Mouse (Mus musculus) forebrain, postnatal 0 days (tissue): Measurements from ENCODE around the gene Wsb2. TPM values are rescaled to one million over a fixed set of nuclear protein-coding genes. Genes with fewer than 3 reads are reported as not detected.
A peak's percentile ranks its signal among the peaks of the same experiment; 100 is the strongest.
"Not testable (repeated sequence)": the region's sequence is repeated elsewhere in the genome, so short reads cannot be mapped to it uniquely, and the experiment has no call there.

Experiments used
- ATAC-seq: fragments of 200-750 bp; cut with Nextera tagmentation; 2 replicates; pipeline ENCODE4 v1.8.0; 2017; ENCODE audit warnings: mild to moderate bottlenecking, moderate library complexity
- DNase-seq: peaks from one replicate; pipeline ENCODE4 v3.0.0-alpha.2; 2015
- H3K27ac ChIP-seq: fragments of 300-500 bp; sonication (generic); 2 replicates; pipeline ENCODE4 v1.5.1; 2014; ENCODE audit warnings: low read depth, mild to moderate bottlenecking, antibody characterized with exemption, low read length, moderate library complexity, mixed read lengths
- H3K27me3 ChIP-seq: fragments of 300-500 bp; sonication (generic); 2 replicates; pipeline ENCODE4 v1.6.1; 2014; ENCODE audit warnings: mild to moderate bottlenecking, low read length, mixed read lengths; ENCODE audit not compliant: insufficient read depth
- H3K36me3 ChIP-seq: fragments of 300-500 bp; sonication (generic); 2 replicates; pipeline ENCODE4 v1.6.1; 2014; ENCODE audit warnings: mild to moderate bottlenecking, moderate library complexity; ENCODE audit not compliant: insufficient read depth
- H3K4me1 ChIP-seq: fragments of 300-500 bp; sonication (generic); 2 replicates; pipeline ENCODE4 v1.6.1; 2014; ENCODE audit warnings: antibody characterized with exemption; ENCODE audit not compliant: insufficient read depth
- H3K4me2 ChIP-seq: fragments of 300-500 bp; sonication (generic); 2 replicates; pipeline ENCODE4 v1.6.1; 2014; ENCODE audit warnings: low read depth, mild to moderate bottlenecking, moderate library complexity
- H3K4me3 ChIP-seq: fragments of 300-500 bp; sonication (generic); 2 replicates; pipeline ENCODE4 v1.5.1; 2014; ENCODE audit warnings: low read depth, low read length, mixed read lengths
- H3K9ac ChIP-seq: fragments of 300-500 bp; sonication (generic); 2 replicates; pipeline ENCODE4 v1.6.1; 2014; ENCODE audit warnings: mild to moderate bottlenecking
- H3K9me3 ChIP-seq: fragments of 300-500 bp; sonication (generic); 2 replicates; pipeline ENCODE4 v1.6.1; 2016; ENCODE audit warnings: low read length
- CTCF ChIP-seq: sonication (generic); IDR thresholded peaks from 2 replicates; pipeline ENCODE4 v1.5.1; 2016; ENCODE audit warnings: antibody characterized with exemption, control low read depth, low read depth
- WGBS: fragments of 180-500 bp; shearing (Covaris S2); extraction: QIAGEN DNeasy Blood & Tissue Kit; methylation state at CpG from one replicate; pipeline ENCODE4 v1.1.7; 2014; 5-methylcytosine and 5-hydroxymethylcytosine counted together
- polyA plus RNA-seq: library from polyadenylated mRNA; unstranded; fragments of >200 nt; fragmentation: Nextera tagmentation; extraction: Ambion mirVana; gene quantifications from 2 replicates; pipeline ENCODE4 v1.2.1, GENCODE M21; 2015
- total RNA-seq: library from RNA; depleted of rRNA; stranded (reverse); fragments of >200 nt; gene quantifications from 2 replicates; pipeline ENCODE4 v1.2.3, GENCODE M21; 2014

The Wsb2 gene
- total and polyA plus RNA-seq, 2 experiments from 2014 or later = 318 to 327 TPM

DNA sequence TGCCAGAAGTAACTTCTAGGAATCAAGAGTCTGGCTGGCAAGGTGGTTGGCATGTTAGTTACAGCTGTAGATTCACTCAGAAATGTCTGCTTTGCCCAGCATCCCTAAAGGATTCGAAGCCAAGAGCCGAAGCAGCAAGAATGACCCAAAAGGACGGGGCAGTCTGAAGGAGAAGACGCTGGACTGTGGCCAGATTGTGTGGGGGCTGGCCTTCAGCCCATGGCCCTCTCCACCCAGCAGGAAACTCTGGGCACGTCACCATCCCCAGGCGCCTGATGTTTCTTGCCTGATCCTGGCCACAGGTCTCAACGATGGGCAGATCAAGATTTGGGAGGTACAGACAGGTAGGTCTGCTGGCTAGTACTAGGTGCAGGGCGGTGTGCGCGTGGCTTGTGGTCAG is 13.5 kb downstream of the Wsb2 start:
- 73% methylated on average over 10 of the region's 10 CpGs for WGBS
- no peak for TF ChIP-seq CTCF
- no peak for ATAC-seq

DNA sequence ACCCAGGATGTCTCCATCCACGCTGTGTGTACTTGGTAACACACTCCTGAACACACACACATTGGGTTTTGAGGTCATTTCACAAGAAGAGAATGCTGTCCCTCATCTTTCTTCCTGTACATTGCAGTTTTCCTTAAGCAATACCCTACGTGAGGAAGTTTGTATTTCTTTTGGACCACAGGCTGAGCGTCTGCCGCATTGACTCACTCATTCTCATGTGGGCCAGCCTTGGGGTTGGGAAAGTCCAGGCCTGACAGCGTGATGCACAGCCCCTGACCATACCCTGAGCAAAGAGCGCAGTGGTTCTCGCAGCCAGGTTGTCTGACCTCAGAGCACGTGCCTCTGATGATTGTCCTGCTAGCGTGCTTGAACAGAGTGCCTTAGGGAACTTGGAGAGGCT is 16.3 kb downstream of the Wsb2 start:
- Histone ChIP-seq H3K9me3 (no peaks in the 10 kb centered on the region), H3K4me3 (no peak overlapping the region), H3K36me3 (peaks cover 92% of the 10 kb centered on the region), H3K4me1 (no peaks in the 10 kb centered on the region), H3K27me3 (no peaks in the 10 kb centered on the region), H3K27ac (no peak overlapping the region), H3K4me2 (no peak overlapping the region), H3K9ac (no peak overlapping the region)
- DNase-seq = no peak
- WGBS = 96% methylated on average over 9 of the region's 9 CpGs
- no peak for ATAC-seq
- TF ChIP-seq CTCF = no peak

More for the DNA sequence above, 13.5 kb downstream of the Wsb2 start:
- Histone ChIP-seq H3K27me3 (no peaks in the 10 kb centered on the region), H3K36me3 (peaks cover 83% of the 10 kb centered on the region), H3K9ac (no peak overlapping the region), H3K27ac (no peak overlapping the region), H3K4me2 (no peak overlapping the region), H3K4me1 (no peaks in the 10 kb centered on the region), H3K4me3 (no peak overlapping the region), H3K9me3 (no peaks in the 10 kb centered on the region)
- no peak for DNase-seq

DNA sequence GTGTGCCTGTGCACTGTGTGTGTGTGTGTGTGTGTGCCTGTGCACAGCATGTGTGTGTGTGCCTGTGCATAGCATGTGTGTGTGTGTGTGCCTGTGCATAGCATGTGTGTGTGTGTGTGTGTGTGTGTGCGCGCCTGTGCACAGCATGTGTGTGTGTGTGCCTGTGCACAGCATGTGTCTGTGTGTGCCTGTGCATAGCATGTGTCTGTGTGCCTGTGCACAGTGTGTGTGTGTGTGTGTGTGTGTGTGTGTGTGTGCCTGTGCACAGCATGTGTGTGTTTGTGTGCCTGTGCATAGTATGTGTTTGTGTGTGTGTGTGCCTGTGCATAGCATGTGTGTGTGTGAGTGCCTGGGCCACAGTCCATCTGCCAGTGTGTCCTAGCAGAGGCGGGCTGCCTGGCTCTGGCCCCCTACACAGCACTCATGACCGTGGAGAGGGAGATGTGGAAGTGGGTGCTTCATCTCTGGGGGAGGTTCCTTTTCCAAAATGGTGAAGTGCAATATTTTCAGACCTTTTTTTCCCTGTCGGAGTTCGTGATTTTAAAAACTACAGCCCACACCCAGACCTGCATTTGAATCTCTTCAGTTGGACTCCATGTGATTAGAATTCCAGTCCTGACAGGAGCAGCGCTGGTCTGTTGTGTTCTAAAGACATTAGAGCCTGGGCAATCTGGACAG is 17.4 kb downstream of the Wsb2 start:
- peaks cover 91% of the 10 kb centered on the region for H3K36me3 ChIP-seq
- DNase-seq = no peak
- H3K27ac ChIP-seq = no peak overlapping the region
- no peak overlapping the region for H3K4me3 ChIP-seq
- H3K9me3 ChIP-seq = no peaks in the 10 kb centered on the region
- no peak overlapping the region for H3K9ac ChIP-seq
- WGBS = 84% methylated on average over 7 of the region's 7 CpGs
- no peak overlapping the region for H3K4me2 ChIP-seq
- TF ChIP-seq CTCF = no peak
- no peaks in the 10 kb centered on the region for H3K27me3 ChIP-seq
- ATAC-seq = no peak
- no peaks in the 10 kb centered on the region for H3K4me1 ChIP-seq

DNA sequence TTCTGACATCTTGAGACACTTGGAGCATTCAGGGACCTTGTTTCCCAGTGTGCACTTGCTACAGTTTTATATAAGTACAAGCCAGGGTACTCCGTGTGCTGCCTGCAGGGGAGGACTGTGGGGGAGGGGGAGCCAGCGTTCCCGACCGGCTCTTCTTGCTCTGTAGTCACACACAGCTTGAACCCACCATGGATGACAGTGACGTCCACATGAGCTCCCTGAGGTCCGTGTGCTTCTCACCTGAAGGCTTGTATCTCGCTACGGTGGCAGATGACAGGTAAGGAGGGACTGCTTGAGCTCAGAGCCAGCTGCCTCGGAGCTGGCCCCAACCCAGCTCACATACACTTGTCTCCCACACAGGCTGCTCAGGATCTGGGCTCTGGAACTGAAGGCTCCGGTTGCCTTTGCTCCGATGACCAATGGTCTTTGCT is 19.2 kb downstream of the Wsb2 start:
- WGBS = 78% methylated on average over 11 of the region's 11 CpGs
- no peak overlapping the region for H3K4me2 ChIP-seq
- DNase-seq (no peak), ATAC-seq (no peak)
- H3K9me3 ChIP-seq = no peaks in the 10 kb centered on the region
- peaks cover 90% of the 10 kb centered on the region for H3K36me3 ChIP-seq
- no peak for TF ChIP-seq CTCF
- no peaks in the 10 kb centered on the region for H3K27me3 ChIP-seq
- H3K4me1 ChIP-seq = no peaks in the 10 kb centered on the region
- H3K4me3 ChIP-seq = no peak overlapping the region
- no peak overlapping the region for H3K27ac ChIP-seq
- no peak overlapping the region for H3K9ac ChIP-seq

DNA sequence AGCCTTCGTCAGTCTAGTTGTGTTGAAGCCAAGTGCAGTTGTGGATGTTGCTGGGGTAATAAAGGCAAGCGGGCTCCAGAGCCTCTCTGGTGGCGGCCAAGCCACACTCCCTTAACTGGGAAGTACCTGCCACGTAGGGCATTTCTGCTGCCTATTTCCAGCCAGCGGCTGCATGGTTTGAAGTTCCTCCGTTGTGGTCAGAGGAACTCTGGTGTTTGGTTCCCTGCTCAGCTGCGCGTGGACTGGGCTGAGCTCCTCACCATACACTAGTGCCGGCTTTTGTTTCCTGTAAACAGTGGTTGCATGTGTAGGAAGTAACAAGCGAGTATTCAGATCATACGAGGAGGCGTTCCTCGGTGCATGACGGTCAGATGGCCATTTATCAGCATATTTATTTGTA is 20.6 kb downstream of the Wsb2 start:
- peaks cover 89% of the 10 kb centered on the region for H3K36me3 ChIP-seq
- not testable (repeated sequence) for H3K9me3 ChIP-seq, DNase-seq, H3K4me1 ChIP-seq, H3K4me2 ChIP-seq, H3K9ac ChIP-seq, ATAC-seq, H3K27ac ChIP-seq, H3K4me3 ChIP-seq, H3K27me3 ChIP-seq
- 95% methylated on average over 14 of the region's 14 CpGs for whole genome bisulfite sequencing

DNA sequence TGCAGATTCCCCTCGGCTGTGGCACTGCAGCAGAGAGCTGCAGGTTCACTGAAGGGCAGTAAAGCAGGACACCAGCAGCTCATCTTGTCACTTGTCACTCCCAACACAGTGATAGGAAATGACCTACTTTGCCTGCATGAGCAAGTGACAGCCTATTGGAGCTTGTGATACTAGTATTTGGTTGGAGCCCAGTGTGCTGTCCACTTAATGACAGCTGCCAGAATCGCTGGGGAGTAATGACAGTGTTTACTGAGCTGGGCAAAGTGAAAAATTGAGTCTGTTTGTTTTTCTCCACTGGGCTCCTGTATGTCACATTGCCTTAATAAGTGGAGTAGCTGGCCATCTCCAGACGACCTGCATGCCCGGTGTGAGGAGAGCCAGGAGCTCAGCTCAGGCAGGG is 23.1 kb downstream of the Wsb2 start:
- Histone ChIP-seq H3K9ac (no peak overlapping the region), H3K27ac (no peak overlapping the region), H3K4me1 (no peaks in the 10 kb centered on the region), H3K9me3 (no peaks in the 10 kb centered on the region), H3K4me3 (no peak overlapping the region), H3K27me3 (no peaks in the 10 kb centered on the region), H3K4me2 (no peak overlapping the region), H3K36me3 (peaks cover 93% of the 10 kb centered on the region)
- ATAC-seq (no peak), DNase-seq (no peak)
- no peak for TF ChIP-seq CTCF
- WGBS = 82% methylated on average over 4 of the region's 4 CpGs

DNA sequence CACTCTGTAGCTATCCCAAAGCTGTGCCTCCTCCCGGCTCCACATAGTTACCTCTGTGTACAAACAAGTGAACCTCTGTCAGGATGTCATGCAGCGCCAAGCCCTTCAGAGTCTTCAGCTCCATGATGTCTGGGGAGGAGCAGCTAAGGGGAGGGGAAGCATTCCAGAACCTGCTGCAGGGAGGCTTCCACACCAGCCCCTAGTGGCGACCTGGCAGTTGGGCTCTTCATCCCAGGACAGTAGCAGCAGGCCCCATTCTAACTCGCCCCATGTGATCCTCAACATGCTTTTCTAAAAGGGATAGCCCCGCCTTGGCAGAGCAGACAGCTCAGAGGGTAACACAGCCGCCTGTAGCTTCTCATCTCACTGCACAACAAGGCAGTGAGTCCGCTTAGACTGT is 24.7 kb downstream of the Wsb2 start:
- Histone ChIP-seq H3K4me3 (no peak overlapping the region), H3K9me3 (no peaks in the 10 kb centered on the region), H3K36me3 (peaks cover 84% of the 10 kb centered on the region), H3K27ac (no peak overlapping the region), H3K4me2 (no peak overlapping the region), H3K9ac (no peak overlapping the region), H3K27me3 (no peaks in the 10 kb centered on the region), H3K4me1 (no peaks in the 10 kb centered on the region)
- 82% methylated on average over 7 of the region's 7 CpGs for WGBS
- ATAC-seq (no peak), DNase-seq (no peak)
- peak; percentile 16; the same call in 1 of the 2 replicates for TF ChIP-seq CTCF

DNA sequence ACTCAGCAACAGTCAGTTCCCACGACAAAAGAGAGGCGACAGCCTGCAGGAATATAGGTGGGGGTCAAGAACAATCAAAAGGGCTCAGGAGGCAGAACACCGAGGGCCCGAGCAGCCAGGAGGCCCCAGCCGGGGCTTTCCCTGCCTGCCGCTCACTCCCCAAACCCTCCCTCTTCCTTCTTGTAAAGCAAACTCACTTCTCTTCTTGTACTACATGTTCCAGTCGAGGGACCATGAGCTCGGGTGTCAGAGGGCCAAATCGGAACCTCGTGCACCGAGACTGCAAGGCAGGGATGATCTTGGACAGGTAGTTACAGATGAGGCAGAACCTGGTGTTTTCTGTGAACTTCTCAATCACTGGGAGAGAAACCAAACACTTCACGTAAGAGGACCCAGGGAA is 26.1 kb downstream of the Wsb2 start:
- H3K36me3 ChIP-seq = peaks cover 70% of the 10 kb centered on the region
- no peaks in the 10 kb centered on the region for H3K9me3 ChIP-seq
- no peak overlapping the region for H3K9ac ChIP-seq
- no peak overlapping the region for H3K4me2 ChIP-seq
- ATAC-seq (no peak), DNase-seq (no peak)
- no peak for TF ChIP-seq CTCF
- peaks cover 4% of the 10 kb centered on the region; the same call in 1 of the 2 replicates for H3K4me1 ChIP-seq
- no peak overlapping the region for H3K27ac ChIP-seq
- no peaks in the 10 kb centered on the region for H3K27me3 ChIP-seq
- 80% methylated on average over 12 of the region's 12 CpGs for WGBS
- H3K4me3 ChIP-seq = no peak overlapping the region
